Mouse (Mus musculus) olfactory bulb, adult 2 months (tissue): ENCODE measurements around the gene Insm1.

Experiments used
- CTCF ChIP-seq: fragments of 200-500 bp; IDR thresholded peaks from 2 replicates; pipeline ENCODE4 v1.5.1; 2012; ENCODE audit warnings: low read depth, mild to moderate bottlenecking, low read length, moderate library complexity; ENCODE audit not compliant: insufficient read depth
- POLR2A ChIP-seq: fragments of 200-500 bp; IDR thresholded peaks from 2 replicates; pipeline ENCODE4 v1.6.1; 2012; ENCODE audit warnings: mild to moderate bottlenecking, low read depth, low read length, moderate library complexity; ENCODE audit not compliant: insufficient read depth

- no peak for TF ChIP-seq CTCF
- TF ChIP-seq POLR2A: no peak
Observed at GRCm38 (mm10) chr2:146239196-146239747, 17.6 kb downstream of the Insm1 start.
